Mouse (Mus musculus) olfactory bulb, adult 2 months (tissue): Measurements from ENCODE around the gene Skp1a.

Source experiments
- CTCF ChIP-seq: fragments of 200-500 bp; IDR thresholded peaks from 2 replicates; pipeline ENCODE4 v1.5.1; 2012; ENCODE audit warnings: low read depth, mild to moderate bottlenecking, low read length, moderate library complexity; ENCODE audit not compliant: insufficient read depth
- POLR2A ChIP-seq: fragments of 200-500 bp; IDR thresholded peaks from 2 replicates; pipeline ENCODE4 v1.6.1; 2012; ENCODE audit warnings: mild to moderate bottlenecking, low read depth, low read length, moderate library complexity; ENCODE audit not compliant: insufficient read depth

- TF ChIP-seq POLR2A (no peak), CTCF (no peak)
These were observed 54.6 kb downstream of the Skp1a start for GRCm38 (mm10) chr11:52286301-52286957.
